Mouse (Mus musculus) stomach, postnatal 0 days (tissue): ENCODE measurements at regions not wholly inside any gene's neighbourhood (a gene's known extent, or its start where the extent isn't known, plus 50 kb on each side); places are given as distances from the start of the nearest gene placed in this dataset.

Experiments
- ATAC-seq: fragments of 200-750 bp; cut with Nextera tagmentation; 2 replicates; pipeline ENCODE4 v1.8.0; 2017; ENCODE audit not compliant: low FRiP score, low TSS enrichment
- DNase-seq: peaks from one replicate; pipeline ENCODE4 v3.0.0-alpha.2; 2016; ENCODE audit warnings: low spot score
- H3K27ac ChIP-seq: fragments of 300-500 bp; sonication (generic); replicated peaks from 2 replicates; pipeline ENCODE4 v1.5.1; 2014; ENCODE audit warnings: mild to moderate bottlenecking, control low read depth
- H3K27me3 ChIP-seq: fragments of 300-500 bp; sonication (generic); 2 replicates; pipeline ENCODE4 v1.6.1; 2014; ENCODE audit warnings: low read length; ENCODE audit not compliant: control insufficient read depth, insufficient read depth
- H3K36me3 ChIP-seq: fragments of 300-500 bp; sonication (generic); 2 replicates; pipeline ENCODE4 v1.6.1; 2014; ENCODE audit warnings: low read length, mixed read lengths; ENCODE audit not compliant: control insufficient read depth, insufficient read depth
- H3K4me1 ChIP-seq: fragments of 300-500 bp; sonication (generic); replicated peaks from 2 replicates; pipeline ENCODE4 v1.6.1; 2014; ENCODE audit warnings: antibody characterized with exemption; ENCODE audit not compliant: control insufficient read depth, insufficient read depth
- H3K4me2 ChIP-seq: fragments of 300-500 bp; sonication (generic); replicated peaks from 2 replicates; pipeline ENCODE4 v1.6.1; 2014; ENCODE audit warnings: low read depth, mild to moderate bottlenecking, control low read depth, moderate library complexity
- H3K4me3 ChIP-seq: fragments of 300-500 bp; sonication (generic); 2 replicates; pipeline ENCODE4 v1.5.1; 2014; ENCODE audit warnings: low read depth, low read length, control low read depth
- H3K9ac ChIP-seq: fragments of 300-500 bp; sonication (generic); 2 replicates; pipeline ENCODE4 v1.6.1; 2014; ENCODE audit warnings: mild to moderate bottlenecking, low read length, control low read depth, mixed read lengths
- H3K9me3 ChIP-seq: fragments of 300-500 bp; sonication (generic); 2 replicates; pipeline ENCODE4 v1.6.1; 2016; ENCODE audit warnings: low read length; ENCODE audit not compliant: control insufficient read depth
- CTCF ChIP-seq: IDR thresholded peaks from 2 replicates; pipeline ENCODE4 v1.5.1; 2016; ENCODE audit warnings: antibody characterized with exemption, low read depth, mild to moderate bottlenecking, moderate library complexity
- EP300 ChIP-seq: optimal IDR thresholded peaks from 2 replicates; pipeline ENCODE3; 2016; ENCODE audit warnings: antibody characterized with exemption
- WGBS: fragments of 180-500 bp; shearing (Covaris S2); extraction: QIAGEN DNeasy Blood & Tissue Kit; methylation state at CpG from one replicate; pipeline ENCODE4 v1.1.7; 2014; 5-methylcytosine and 5-hydroxymethylcytosine counted together

DNA sequence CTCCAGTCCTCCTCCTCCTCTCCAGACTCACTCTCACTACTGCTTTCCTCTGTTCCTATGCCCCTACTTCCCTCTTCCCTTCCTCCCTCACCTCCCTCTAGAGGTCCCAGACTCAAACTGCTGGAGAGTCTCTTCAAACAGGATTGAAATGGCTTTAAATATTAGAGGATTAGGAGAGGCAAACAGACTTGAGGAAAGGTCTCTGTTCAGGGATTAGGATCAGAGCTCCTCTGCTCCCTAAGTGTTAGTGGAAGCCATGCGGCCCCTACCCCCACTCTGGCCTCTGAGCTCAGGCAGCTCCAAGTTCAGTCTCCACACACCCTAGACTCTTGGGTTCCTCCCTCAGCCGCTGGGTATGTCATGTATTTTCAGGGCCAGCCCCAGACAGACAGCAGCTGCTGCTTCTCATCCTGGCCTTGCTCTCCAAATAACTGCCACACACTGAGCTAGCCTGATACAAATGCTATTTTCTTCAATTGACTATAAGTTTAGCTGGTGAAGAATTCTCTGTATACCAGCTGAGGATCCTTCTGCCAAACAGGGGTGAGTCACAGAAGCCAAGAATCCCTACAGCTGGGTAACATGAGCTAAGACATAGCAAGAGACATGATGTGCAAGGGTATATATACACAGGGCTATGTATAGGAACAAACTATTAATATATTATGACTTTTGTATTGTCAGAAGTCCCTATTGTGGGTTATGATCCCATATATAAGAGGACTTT is 55.2 kb upstream of the Nxpe4 start:
- Histone ChIP-seq H3K4me2 (no peak overlapping the region), H3K27me3 (no peaks in the 10 kb centered on the region), H3K9me3 (no peaks in the 10 kb centered on the region), H3K4me1 (no peaks in the 10 kb centered on the region), H3K27ac (no peak overlapping the region), H3K4me3 (no peak overlapping the region), H3K9ac (no peak overlapping the region), H3K36me3 (no peaks in the 10 kb centered on the region)
- WGBS, result 22% methylated on average over 2 of the region's 2 CpGs
- TF ChIP-seq CTCF, result no peak
- no peak for TF ChIP-seq EP300
- DNase-seq, result no peak
- peak; percentile 47; the same call in 1 of the 2 replicates for ATAC-seq

DNA sequence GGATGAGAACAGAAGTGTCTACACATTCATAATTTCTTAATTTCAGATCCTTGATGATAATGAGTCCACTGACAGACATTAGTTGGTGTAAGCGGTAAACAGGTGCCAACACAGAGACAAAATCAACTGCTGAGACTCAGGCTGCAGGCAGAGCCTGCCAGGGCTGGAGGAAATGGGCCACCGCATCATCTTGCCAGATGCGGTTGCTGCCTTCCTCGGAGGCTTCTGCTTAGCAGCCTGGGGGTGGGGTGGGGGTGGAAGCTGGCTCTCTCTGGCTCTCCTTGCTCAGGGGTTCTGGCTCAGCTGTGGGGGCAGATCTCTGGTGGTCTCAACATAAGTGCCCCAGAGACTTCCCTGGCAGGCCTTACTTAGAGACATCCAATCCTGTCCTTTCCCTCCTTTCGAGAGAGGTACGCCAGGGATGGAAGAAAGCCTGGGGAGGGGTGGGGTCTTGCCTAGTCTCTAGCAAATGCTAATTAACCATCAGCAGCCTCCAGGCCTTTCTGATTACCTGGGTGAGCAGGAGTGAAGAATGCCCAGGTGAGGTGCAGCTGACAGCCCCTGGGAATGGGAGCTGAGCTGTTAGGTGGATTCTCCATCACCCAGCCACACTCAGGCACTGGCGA is 52.7 kb upstream of the Nxpe4 start:
- Histone ChIP-seq H3K36me3 (no peaks in the 10 kb centered on the region), H3K9ac (no peak overlapping the region), H3K4me1 (no peaks in the 10 kb centered on the region), H3K9me3 (no peaks in the 10 kb centered on the region), H3K27ac (no peak overlapping the region), H3K4me3 (no peak overlapping the region), H3K4me2 (no peak overlapping the region), H3K27me3 (no peaks in the 10 kb centered on the region)
- no peak for ATAC-seq
- no peak for TF ChIP-seq EP300
- TF ChIP-seq CTCF, result no peak
- WGBS, result 58% methylated on average over 7 of the region's 7 CpGs
- DNase-seq, result no peak

DNA sequence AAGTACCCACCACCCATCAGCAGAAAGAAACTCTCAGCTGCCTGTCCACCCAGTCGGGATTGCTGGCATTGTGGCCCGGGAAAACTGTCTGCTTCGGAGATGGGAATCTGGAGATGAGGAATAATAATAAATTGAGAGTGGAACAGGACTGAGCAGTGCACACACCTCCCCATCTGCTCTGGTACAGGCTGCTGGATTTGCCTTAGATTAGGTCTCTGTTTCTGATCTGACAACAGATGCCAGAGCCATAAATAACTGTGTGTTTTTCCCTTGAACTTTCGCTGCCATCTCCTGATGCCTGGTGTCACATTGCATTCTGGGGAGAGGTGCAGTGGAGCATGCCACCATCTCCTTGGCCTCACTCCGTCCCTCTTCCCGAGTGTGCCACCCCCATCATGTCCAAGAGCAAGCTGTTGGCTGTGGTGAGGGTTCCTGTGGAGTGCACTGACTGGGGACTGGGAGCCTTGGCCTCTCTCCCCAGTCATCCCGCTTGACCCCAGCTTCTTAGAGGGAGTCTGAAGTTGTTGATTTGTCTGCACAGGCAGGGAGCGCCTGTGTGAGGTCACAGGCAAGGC is 50.4 kb upstream of the Nxpe4 start:
- ATAC-seq (no peak), DNase-seq (no peak)
- Histone ChIP-seq H3K9ac (no peak overlapping the region), H3K27me3 (no peaks in the 10 kb centered on the region), H3K4me2 (no peak overlapping the region), H3K9me3 (no peaks in the 10 kb centered on the region), H3K4me1 (no peaks in the 10 kb centered on the region), H3K4me3 (no peak overlapping the region), H3K36me3 (no peaks in the 10 kb centered on the region), H3K27ac (no peak overlapping the region)
- WGBS, result 60% methylated on average over 8 of the region's 8 CpGs
- TF ChIP-seq CTCF (no peak), EP300 (no peak)
